Mouse (Mus musculus) heart, postnatal 4 days (tissue): ENCODE data around the gene Rpl35. TPM values are rescaled to one million over a fixed set of nuclear protein-coding genes. Genes with fewer than 3 reads are reported as not detected.

ENCODE experiments used
- total RNA-seq, 2 experiments: library from RNA; stranded (reverse); gene quantifications; 2 replicates each; pipeline ENCODE4 v1.2.3; 2021

Rpl35 gene
- total RNA-seq, 2 experiments from 2014 or later = 455 to 469 TPM

Other genes starting within 250 kb of the Rpl35 start
- 1 to 10 TPM; 2.1 to 2.6 TPM for gene Nr6a1, start 77.9 kb downstream of the Rpl35 start, total RNA-seq
- 10 to 100 TPM; 18.3 to 18.5 TPM for gene Olfml2a, start 73.6 kb downstream of the Rpl35 start, total RNA-seq
- gene Wdr38, start 8.1 kb downstream of the Rpl35 start, total RNA-seq = under 1 TPM; 0.11 to 0.17 TPM
- gene Arpc5l, start 276 bp downstream of the Rpl35 start, total RNA-seq = 10 to 100 TPM; 51.9 to 55.6 TPM
- 10 to 100 TPM; 20.0 to 22.4 TPM for gene Golga1, start 59.9 kb upstream of the Rpl35 start, total RNA-seq
- 10 to 100 TPM; 11.1 to 11.4 TPM for gene Scai, start 185.1 kb upstream of the Rpl35 start, total RNA-seq
- gene Ppp6c, start 220.8 kb upstream of the Rpl35 start, total RNA-seq = 10 to 100 TPM; 63.1 to 68.1 TPM